Mouse (Mus musculus) lung, postnatal 0 days (tissue): Measurements from ENCODE around the gene Vegfb. TPM values are rescaled to one million over a fixed set of nuclear protein-coding genes. Genes with fewer than 3 reads are reported as not detected.

Experiments
- ATAC-seq: fragments of 200-750 bp; cut with Nextera tagmentation; 2 replicates; pipeline ENCODE4 v1.8.0; 2017; ENCODE audit warnings: moderate library complexity
- DNase-seq: peaks from one replicate; pipeline ENCODE4 v3.0.0-alpha.2; 2016; ENCODE audit warnings: low spot score
- H3K27ac ChIP-seq: fragments of 300-500 bp; sonication (generic); 2 replicates; pipeline ENCODE4 v1.5.1; 2014; ENCODE audit warnings: antibody characterized with exemption, mild to moderate bottlenecking, low read length, mixed read lengths
- H3K27me3 ChIP-seq: fragments of 300-500 bp; sonication (generic); replicated peaks from 2 replicates; pipeline ENCODE4 v1.6.1; 2014; ENCODE audit warnings: low read length, mixed read lengths; ENCODE audit not compliant: insufficient read depth
- H3K36me3 ChIP-seq: fragments of 300-500 bp; sonication (generic); 2 replicates; pipeline ENCODE4 v1.6.1; 2014; ENCODE audit warnings: low read length, mixed read lengths; ENCODE audit not compliant: insufficient read depth
- H3K4me1 ChIP-seq: fragments of 300-500 bp; sonication (generic); 2 replicates; pipeline ENCODE4 v1.6.1; 2014; ENCODE audit warnings: antibody characterized with exemption, low read depth, low read length, mixed read lengths; ENCODE audit not compliant: insufficient read depth
- H3K4me2 ChIP-seq: fragments of 300-500 bp; sonication (generic); replicated peaks from 2 replicates; pipeline ENCODE4 v1.6.1; 2014; ENCODE audit warnings: low read depth, mild to moderate bottlenecking, low read length, moderate library complexity, mixed read lengths
- H3K4me3 ChIP-seq: fragments of 300-500 bp; sonication (generic); 2 replicates; pipeline ENCODE4 v1.5.1; 2014; ENCODE audit warnings: low read depth, low read length
- H3K9ac ChIP-seq: fragments of 300-500 bp; sonication (generic); replicated peaks from 2 replicates; pipeline ENCODE4 v1.6.1; 2014; ENCODE audit warnings: low read depth, mild to moderate bottlenecking
- H3K9me3 ChIP-seq: fragments of 300-500 bp; sonication (generic); 2 replicates; pipeline ENCODE4 v1.6.1; 2016; ENCODE audit warnings: low read length, mixed read lengths
- CTCF ChIP-seq: IDR thresholded peaks from 2 replicates; pipeline ENCODE4 v1.5.1; 2016; ENCODE audit warnings: antibody characterized with exemption, mild to moderate bottlenecking
- EP300 ChIP-seq: IDR thresholded peaks from 2 replicates; pipeline ENCODE4 v1.6.1; 2016; ENCODE audit warnings: antibody characterized with exemption, mild to moderate bottlenecking, control low read depth
- WGBS: fragments of 180-500 bp; shearing (Covaris S2); extraction: QIAGEN DNeasy Blood & Tissue Kit; methylation state at CpG from one replicate; pipeline ENCODE4 v1.1.7; 2014; 5-methylcytosine and 5-hydroxymethylcytosine counted together
- polyA plus RNA-seq: library from polyadenylated mRNA; unstranded; fragments of >200 nt; fragmentation: Nextera tagmentation; extraction: Ambion mirVana; gene quantifications from 2 replicates; pipeline ENCODE4 v1.2.1, GENCODE M21; 2015

The Vegfb gene
- polyA plus RNA-seq, 1 experiment from 2014 or later, result 27.1 TPM

GRCm38 (mm10) chr19:7017541-7018457 is 30.3 kb upstream of the Vegfb start:
- ATAC-seq (0 out of 2 replicates have a peak, but pooled peaks have one; percentile 11), DNase-seq (peak; percentile 24)
- H3K4me3 ChIP-seq, result no peak overlapping the region
- H3K27ac ChIP-seq, result peak overlapping the region; percentile 47
- 0 out of 2 replicates have a peak overlapping the region, but pooled peaks have one; percentile 19 for H3K4me2 ChIP-seq
- peaks cover 10% of the 10 kb centered on the region; the same call in 1 of the 2 replicates for H3K36me3 ChIP-seq
- 63% methylated on average over 12 of the region's 12 CpGs for WGBS
- TF ChIP-seq EP300 (no peak), CTCF (no peak)
- no peaks in the 10 kb centered on the region for H3K27me3 ChIP-seq
- no peak overlapping the region for H3K9ac ChIP-seq
- no peaks in the 10 kb centered on the region for H3K9me3 ChIP-seq
- H3K4me1 ChIP-seq, result no peaks in the 10 kb centered on the region

GRCm38 (mm10) chr19:7014481-7015135 is 27.2 kb upstream of the Vegfb start:
- Histone ChIP-seq H3K36me3 (no peaks in the 10 kb centered on the region), H3K4me1 (no peaks in the 10 kb centered on the region), H3K9me3 (no peaks in the 10 kb centered on the region), H3K27ac (no peak overlapping the region), H3K9ac (no peak overlapping the region), H3K4me2 (no peak overlapping the region), H3K27me3 (no peaks in the 10 kb centered on the region), H3K4me3 (no peak overlapping the region)
- TF ChIP-seq EP300 (no peak), CTCF (no peak)
- DNase-seq (no peak), ATAC-seq (no peak)
- 85% methylated on average over 18 of the region's 20 CpGs for WGBS

GRCm38 (mm10) chr19:7013984-7014383 is 26.5 kb upstream of the Vegfb start:
- H3K36me3 ChIP-seq, result no peaks in the 10 kb centered on the region
- no peak overlapping the region for H3K4me3 ChIP-seq
- WGBS, result 90% methylated on average over 9 of the region's 9 CpGs
- H3K27ac ChIP-seq, result no peak overlapping the region
- no peak overlapping the region for H3K9ac ChIP-seq
- H3K4me1 ChIP-seq, result no peaks in the 10 kb centered on the region
- no peak for TF ChIP-seq CTCF
- no peak for TF ChIP-seq EP300
- H3K9me3 ChIP-seq, result no peaks in the 10 kb centered on the region
- no peaks in the 10 kb centered on the region for H3K27me3 ChIP-seq
- ATAC-seq (no peak), DNase-seq (no peak)
- no peak overlapping the region for H3K4me2 ChIP-seq

GRCm38 (mm10) chr19:7012426-7012825 is 25.0 kb upstream of the Vegfb start:
- Histone ChIP-seq H3K9ac (no peak overlapping the region), H3K4me3 (no peak overlapping the region), H3K36me3 (no peaks in the 10 kb centered on the region), H3K27ac (no peak overlapping the region), H3K9me3 (no peaks in the 10 kb centered on the region), H3K4me1 (no peaks in the 10 kb centered on the region), H3K4me2 (no peak overlapping the region), H3K27me3 (no peaks in the 10 kb centered on the region)
- DNase-seq (no peak), ATAC-seq (no peak)
- WGBS, result 60% methylated on average over 4 of the region's 4 CpGs
- TF ChIP-seq CTCF, result no peak
- no peak for TF ChIP-seq EP300

- 57% methylated on average over 8 of the region's 9 CpGs for whole genome bisulfite sequencing
- H3K4me1 ChIP-seq, result no peaks in the 10 kb centered on the region; the same call in 1 of the 2 replicates
- no peak overlapping the region for H3K4me3 ChIP-seq
- H3K9me3 ChIP-seq, result no peaks in the 10 kb centered on the region
- H3K4me2 ChIP-seq, result no peak overlapping the region
- H3K27me3 ChIP-seq, result no peaks in the 10 kb centered on the region
- H3K9ac ChIP-seq, result no peak overlapping the region
- DNase-seq (peak; percentile 58), ATAC-seq (peak; percentile 71)
- TF ChIP-seq CTCF (no peak), EP300 (no peak)
- peak overlapping the region; percentile 20; the same call in 1 of the 2 replicates for H3K27ac ChIP-seq
- H3K36me3 ChIP-seq, result no peaks in the 10 kb centered on the region
Observed at GRCm38 (mm10) chr19:7006892-7007593, 19.6 kb upstream of the Vegfb start.
